Mouse (Mus musculus) embryo, embryonic 11 days (tissue): ENCODE measurements around the gene Sp2.

Source experiments
- DNase-seq: peaks from one replicate; pipeline ENCODE4 v3.0.0-alpha.2; 2015

Gene Sp2

GRCm38 (mm10) chr11:96982859-96983258 is at the start of gene Sp2:
TSS of gene Sp2 (minus strand) at chr11:96982959.
- no peak for DNase-seq

GRCm38 (mm10) chr11:97032499-97032898 is 49.7 kb upstream of the Sp2 start:
- no peak for DNase-seq

- DNase-seq: no peak
Measured at GRCm38 (mm10) chr11:97031977-97032376, 49.2 kb upstream of the Sp2 start.

GRCm38 (mm10) chr11:97030426-97030825 is 47.7 kb upstream of the Sp2 start:
- no peak for DNase-seq

GRCm38 (mm10) chr11:97029686-97030417 is 47.1 kb upstream of the Sp2 start, which contains the start of gene Scrn2:
TSS of gene Scrn2 (plus strand) at chr11:97029938.
- peak; percentile 90 for DNase-seq

- peak; percentile 92 for DNase-seq
Measured at GRCm38 (mm10) chr11:97025721-97026344, 43.1 kb upstream of the Sp2 start.

- no peak for DNase-seq
Measured at GRCm38 (mm10) chr11:97024977-97025376, 42.2 kb upstream of the Sp2 start.

GRCm38 (mm10) chr11:97021873-97022484 is 39.2 kb upstream of the Sp2 start:
- DNase-seq: peak; percentile 87

GRCm38 (mm10) chr11:97021121-97021765 is 38.5 kb upstream of the Sp2 start:
- peak; percentile 37 for DNase-seq

GRCm38 (mm10) chr11:97019345-97019708 is 36.6 kb upstream of the Sp2 start:
- DNase-seq: no peak

- peak; percentile 44 for DNase-seq
Measured at GRCm38 (mm10) chr11:97018583-97019344, 36.0 kb upstream of the Sp2 start.

- peak; percentile 41 for DNase-seq
Measured at GRCm38 (mm10) chr11:97017696-97018582, 35.2 kb upstream of the Sp2 start.

GRCm38 (mm10) chr11:97013121-97013670 is 30.4 kb upstream of the Sp2 start, which contains the start of gene Sp6:
TSS of gene Sp6 (plus strand) at chr11:97013394.
- DNase-seq: no peak

GRCm38 (mm10) chr11:97009198-97009790 is 26.5 kb upstream of the Sp2 start:
- DNase-seq: no peak

- DNase-seq: no peak
Measured at GRCm38 (mm10) chr11:97007093-97007794, 24.5 kb upstream of the Sp2 start.

GRCm38 (mm10) chr11:97003170-97003569 is 20.4 kb upstream of the Sp2 start:
- no peak for DNase-seq

GRCm38 (mm10) chr11:96997380-96997956 is 14.7 kb upstream of the Sp2 start:
- peak; percentile 69 for DNase-seq

GRCm38 (mm10) chr11:96996773-96997379 is 14.1 kb upstream of the Sp2 start:
- DNase-seq: peak; percentile 37
